Mouse (Mus musculus): ENCODE results near the gene Etl4.

The Etl4 gene

DNA sequence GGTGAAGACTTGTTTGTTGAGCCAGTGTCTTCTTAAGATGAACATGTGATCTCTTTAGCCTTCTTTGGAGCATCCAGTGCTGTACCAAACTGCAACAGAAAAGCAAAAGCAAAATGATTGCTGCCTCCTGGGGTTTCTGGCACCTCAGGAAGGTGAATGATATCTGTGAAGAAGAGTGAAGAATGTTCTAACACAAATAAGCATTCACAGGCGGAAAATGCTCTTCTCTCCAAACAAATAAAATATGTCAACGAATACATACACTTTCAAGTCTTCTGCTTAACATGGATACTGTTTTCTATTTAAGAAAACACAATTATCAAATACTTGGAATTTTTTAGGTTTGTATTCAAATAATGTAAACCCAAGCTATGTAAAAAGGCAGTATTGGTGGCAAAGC, 678.3 kb downstream of the Etl4 start:
- DNase-seq: no peak

DNA sequence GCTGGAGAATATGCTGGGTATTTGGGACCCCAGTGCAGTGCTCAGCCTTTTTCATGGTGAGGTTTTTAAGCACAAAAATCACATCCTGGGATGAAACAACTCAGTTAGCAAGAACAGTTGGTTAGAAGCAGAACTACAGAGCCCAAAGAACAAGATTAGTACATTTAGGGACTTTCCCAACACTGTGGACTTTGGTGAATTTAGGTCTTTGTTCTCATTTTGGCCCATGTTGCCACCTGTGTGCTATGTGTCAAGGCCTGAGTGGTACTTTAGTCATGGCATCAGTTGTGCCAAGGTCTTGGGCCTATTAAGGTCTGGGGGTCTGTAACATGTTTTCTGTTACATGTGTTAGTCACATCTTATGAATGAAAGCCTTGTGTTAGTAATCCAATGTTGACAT, 679.1 kb downstream of the Etl4 start:
- no peak for DNase-seq

GRCm38 (mm10) chr2:20594129-20594528, 684.5 kb downstream of the Etl4 start:
- DNase-seq: no peak

DNA sequence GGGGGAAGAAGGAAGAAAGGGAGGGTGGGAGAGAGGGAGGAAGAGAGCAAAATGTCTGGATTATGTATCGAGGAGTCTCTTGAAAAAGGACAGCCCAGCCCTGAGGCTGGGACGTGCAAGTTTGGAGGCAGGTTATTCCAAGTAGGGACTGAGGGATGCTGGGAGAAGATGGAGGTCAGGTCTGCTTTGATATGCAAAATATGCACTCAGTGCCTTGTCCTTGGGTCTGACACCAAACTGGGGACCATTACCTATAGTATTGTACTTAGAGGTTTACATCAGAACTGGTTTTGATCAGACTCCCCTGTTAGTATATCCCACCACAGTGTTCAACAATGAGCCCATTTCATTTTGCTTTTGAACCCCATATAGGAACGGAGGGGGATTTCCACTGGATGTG, 685.4 kb downstream of the Etl4 start:
- no peak for DNase-seq

GRCm38 (mm10) chr2:20596558-20596957, 687.0 kb downstream of the Etl4 start:
- DNase-seq: no peak

DNA sequence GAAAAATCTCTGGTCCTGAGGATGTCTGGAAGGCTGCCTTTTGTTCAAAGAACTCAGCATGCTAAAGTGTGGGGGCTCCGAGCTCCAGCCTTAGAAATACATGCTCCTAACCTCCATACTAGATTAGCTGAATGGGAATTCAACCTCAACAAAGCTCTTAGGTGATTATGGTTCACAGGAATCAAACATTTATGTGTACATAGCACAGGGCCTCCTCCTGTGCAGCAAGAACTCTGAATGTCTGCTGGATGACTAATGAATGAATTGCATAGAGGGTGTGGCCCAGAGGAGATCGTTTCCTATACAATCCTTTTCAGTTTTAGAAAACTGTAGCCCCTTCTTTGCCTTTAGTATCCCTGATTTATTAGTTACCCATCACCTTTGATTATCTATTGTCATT, 687.6 kb downstream of the Etl4 start:
- DNase-seq: no peak

- DNase-seq: no peak
Measured at GRCm38 (mm10) chr2:20602656-20603055, 693.1 kb downstream of the Etl4 start.

- DNase-seq: no peak
Measured at GRCm38 (mm10) chr2:20603536-20603935, 694.0 kb downstream of the Etl4 start.

DNA sequence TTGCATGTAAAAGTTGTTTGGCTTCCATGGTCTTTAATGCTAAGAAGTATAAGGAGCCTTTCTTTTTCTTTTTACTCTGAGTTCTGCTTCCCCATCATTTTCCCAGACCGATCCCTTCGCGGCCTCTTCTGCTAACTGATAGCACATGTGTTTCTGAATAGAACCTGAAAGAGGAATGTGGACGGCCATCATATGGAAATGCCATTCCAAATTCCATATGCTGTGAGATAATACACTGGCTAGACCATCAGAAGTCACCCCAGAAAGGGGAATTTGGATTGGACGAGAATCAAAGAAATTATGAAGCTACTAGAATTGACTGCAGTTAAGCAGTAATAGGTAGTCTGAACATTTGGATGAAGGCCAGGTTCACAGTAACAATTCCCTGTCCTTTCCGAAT, 694.4 kb downstream of the Etl4 start:
- no peak for DNase-seq

DNA sequence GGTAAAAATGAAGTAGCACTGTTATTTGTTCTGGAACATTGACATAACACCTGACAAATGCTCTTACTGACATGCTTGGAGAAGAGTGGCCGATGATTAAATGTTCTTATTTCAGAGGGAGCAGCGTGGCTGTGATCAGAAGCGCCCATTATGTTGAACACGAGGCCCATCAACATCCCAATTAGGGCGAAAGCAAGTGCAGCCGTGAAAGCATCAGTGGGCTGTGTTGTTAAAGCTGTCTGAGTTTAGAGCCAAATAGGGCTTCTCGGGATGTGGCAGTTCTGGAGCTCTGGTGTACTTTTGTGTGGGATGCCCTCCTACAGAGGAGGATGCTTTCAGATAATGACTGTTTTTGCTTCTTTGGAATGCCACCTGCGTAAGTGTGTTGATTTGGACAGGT, 699.6 kb downstream of the Etl4 start:
- no peak for DNase-seq

DNA sequence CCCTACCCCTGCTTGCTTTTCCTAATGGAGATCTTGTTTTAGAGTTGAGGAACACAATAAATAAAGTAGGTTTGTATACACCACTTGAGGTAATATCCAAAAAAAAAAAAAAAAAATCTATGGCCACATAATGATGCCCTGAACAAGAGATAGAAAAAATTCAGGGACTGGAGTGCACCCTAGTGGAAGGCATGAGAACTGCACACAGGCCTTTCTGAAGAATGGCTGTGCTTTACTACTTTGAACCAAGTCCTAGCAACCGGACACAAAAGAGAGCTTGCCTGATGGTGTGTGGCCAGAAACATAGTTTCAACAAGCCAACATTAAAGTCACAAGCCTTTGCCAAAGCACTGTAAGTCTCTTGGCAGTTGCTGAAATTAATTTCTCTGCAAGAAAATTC, 706.4 kb downstream of the Etl4 start:
- peak; percentile 5 for DNase-seq

- no peak for DNase-seq
Measured at GRCm38 (mm10) chr2:20618396-20618795, 708.8 kb downstream of the Etl4 start.

DNA sequence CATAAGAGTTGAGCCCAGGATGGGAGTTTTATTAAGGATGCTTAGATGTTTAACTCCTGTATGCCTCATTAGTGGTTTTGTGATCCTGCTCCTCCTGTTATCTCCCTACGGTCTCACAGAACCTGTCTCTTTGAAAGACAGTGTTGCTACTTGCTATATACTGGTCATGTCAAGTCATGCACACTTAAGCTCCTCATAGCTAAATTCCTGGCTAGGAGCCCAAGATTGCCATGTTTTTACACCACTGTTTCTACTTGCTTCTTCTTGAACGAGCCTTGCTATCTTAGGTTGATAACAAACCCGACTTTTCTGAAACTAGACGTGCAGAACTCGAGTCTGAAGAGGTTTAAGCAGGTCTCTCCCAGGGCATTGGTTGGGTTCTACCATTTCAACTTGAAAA, 710.3 kb downstream of the Etl4 start:
- DNase-seq: no peak

DNA sequence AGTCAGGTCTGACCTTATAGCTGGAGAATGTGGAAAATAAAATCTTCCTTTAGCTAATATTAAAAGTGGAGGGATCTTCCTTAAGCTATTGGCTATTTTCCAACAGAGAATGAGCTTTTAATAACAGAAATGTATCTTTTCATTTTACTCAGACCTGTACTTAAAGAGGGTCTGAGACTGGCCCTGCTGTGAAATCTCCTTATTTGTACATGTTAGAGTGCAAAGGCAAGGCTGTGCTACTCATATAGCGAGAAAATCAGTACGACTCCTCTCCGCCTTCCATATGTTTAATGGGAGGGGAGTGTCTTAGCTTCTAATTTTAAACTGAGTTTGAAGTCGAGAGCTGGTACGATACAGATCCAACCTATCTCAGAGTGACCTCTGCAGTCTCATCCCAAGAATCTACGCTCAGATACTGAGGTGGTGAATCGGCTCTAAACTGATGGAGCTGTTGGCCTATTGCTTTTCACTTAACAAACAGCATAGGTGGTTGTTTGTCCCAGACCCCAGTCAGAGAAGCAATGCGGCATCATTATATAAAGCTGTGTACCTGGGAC, 719.7 kb downstream of the Etl4 start:
- no peak for DNase-seq

GRCm38 (mm10) chr2:20638604-20639003, 729.0 kb downstream of the Etl4 start:
- DNase-seq: no peak

DNA sequence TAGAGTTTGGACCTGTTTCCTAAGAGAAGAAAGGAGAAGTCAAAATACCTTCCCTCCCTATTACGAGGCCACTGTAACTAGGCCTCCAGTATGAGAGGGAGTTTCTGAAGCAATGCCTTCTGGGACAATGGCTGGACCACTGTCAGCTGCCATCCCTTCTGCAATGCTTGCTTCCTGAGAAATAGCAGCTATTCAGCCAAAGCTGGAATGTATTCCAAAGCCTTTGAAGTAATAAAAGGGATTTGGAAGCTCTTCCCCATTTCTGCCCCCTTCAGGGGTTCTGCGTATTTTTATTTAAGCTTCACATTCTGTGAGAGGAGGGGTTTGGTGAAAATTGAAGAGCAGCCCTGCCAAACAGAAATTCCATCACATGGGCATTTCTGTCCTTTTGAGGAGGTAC, 730.1 kb downstream of the Etl4 start:
- no peak for DNase-seq

DNA sequence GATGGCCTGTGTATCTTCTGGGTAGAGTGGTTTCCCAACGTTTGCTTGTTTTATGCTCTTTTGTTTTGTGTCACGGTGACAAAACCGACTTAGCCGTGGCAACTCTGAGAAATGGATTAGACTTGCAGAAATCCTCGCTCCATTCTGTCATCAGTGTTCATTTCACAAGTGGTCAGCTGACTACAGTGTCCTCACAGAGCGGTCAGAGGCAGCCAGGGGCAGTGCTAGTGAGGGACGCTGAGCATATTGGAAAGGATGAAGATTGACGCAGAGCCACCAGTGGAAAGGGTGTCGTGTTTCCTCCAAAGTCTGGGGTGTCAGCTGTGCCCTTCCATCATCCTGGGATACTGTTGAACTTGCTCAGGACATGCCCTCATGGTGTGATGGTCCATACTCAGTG, 733.2 kb downstream of the Etl4 start:
- DNase-seq: no peak

- no peak for DNase-seq
Measured at GRCm38 (mm10) chr2:20649817-20650216, 740.2 kb downstream of the Etl4 start.

- no peak for DNase-seq
Measured at GRCm38 (mm10) chr2:20653116-20653515, 743.5 kb downstream of the Etl4 start.

DNA sequence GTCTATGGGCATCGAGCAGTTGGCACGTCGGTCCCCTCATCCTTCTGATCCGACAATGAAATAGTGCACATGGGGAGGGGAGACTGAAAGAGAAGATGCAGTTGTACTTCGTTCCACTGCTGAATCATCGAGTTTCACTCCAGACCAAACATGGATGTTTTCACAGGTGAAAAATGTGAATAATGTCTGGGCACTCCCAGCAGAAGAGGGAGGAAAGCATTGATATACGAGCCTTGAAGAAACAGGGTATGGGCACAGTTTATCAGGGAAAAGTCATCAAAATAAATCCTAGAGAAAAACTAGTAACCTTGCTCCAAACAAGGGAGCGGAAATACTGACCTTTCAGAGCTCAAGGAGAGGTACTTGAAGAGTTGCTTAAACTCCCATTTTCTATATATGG, 744.5 kb downstream of the Etl4 start:
- no peak for DNase-seq

DNA sequence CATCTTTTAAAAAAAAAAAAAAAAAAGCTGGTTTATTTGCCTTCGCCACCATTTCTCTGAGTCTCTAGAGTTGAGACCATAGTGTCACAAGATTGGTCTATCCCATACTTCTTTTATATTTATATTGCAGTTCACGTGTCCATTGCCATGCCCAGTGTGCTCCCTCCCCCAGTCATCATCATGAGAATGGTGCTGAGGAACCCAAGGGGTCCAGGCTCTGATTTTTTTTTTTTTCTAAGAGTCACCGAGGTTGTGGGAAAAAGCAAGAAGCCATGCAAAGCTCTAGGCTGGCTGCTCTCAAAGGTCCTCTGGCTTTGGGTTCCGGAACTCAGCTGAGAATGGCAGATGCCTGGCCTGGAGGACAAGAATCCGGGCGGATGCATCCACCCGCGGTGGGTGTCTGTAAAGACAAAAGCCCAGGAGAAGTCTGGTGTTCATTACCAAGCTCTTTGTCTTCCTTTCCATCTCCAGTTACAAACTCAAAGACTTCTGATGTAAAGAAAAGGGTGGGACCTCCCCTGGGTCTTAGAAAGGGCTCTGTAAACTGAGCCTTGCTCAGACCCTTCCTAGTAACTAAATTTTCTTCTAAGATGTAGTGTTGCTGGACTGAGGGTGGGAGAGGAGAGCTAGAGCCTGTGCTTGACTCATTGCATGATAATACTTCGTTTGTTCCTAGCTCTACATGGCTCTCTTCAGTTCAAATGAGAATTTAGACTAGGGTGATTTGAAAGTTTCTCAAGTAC, 745.2 kb downstream of the Etl4 start:
- no peak for DNase-seq

- no peak for DNase-seq
Measured at GRCm38 (mm10) chr2:20655341-20655612, 745.7 kb downstream of the Etl4 start.

DNA sequence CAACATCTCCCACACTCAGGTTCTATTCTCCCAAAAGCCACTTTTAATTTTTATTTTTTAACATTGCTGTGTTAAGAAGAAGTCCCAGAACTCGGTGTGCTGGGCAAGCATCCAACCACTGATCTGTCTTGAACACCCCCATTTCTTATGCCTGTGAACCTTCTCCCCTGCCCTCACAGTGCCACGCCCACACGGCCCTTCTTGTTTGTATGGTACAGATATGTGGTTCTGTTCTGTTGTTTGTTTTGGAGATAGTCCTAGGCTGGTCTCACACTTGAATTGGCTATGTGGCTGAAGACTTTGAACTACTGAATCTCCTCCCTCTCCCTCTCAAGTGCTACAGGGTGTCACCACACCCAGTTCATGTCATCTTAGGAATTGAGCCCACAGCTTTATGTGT, 748.3 kb downstream of the Etl4 start:
- DNase-seq: no peak

- no peak for DNase-seq
Measured at GRCm38 (mm10) chr2:20661841-20662240, 752.3 kb downstream of the Etl4 start.

DNA sequence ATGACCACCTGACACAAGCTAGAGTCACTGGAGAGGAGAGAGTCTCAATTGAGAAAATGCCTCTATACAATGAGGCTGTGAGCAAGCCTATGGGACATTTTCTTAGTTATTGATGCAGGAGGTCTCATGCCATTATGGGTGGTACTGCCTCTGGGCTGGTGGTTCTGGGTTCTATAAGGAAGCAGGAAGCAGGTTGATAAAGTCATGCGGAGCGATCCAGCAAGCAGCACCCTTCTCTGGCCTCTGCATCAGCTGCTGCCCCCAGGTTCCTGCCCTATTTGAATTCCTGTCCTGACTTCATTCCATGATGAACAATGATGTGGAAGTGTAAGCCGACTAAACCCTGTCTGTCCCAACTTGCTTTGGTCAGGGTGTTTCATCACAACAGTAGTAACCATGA, 753.1 kb downstream of the Etl4 start:
- DNase-seq: no peak

All from cerebellum, adult 8-10 months (tissue).